8 mouse cellular contexts compared by ENCODE assay signal in genomic region chr14:14702399-14703345, GRCm38 (mm10). TPM values are rescaled to one million over a fixed set of nuclear protein-coding genes. Genes with fewer than 3 reads are reported as not detected.
DNase-seq lines count a peak whose midpoint lies in the region; ATAC-seq lines count a peak whose summit lies in the region.

No protein-coding gene starts in this region.

- H3K4me2 ChIP-seq in kidney, embryonic 15.5 days = peak overlapping the region; percentile 57

- WGBS in heart, embryonic 10.5 days = 1% methylated on average over 66 of the region's 85 CpGs
- under 1% methylated on average over 55 of the region's 85 CpGs for WGBS in kidney, embryonic 15.5 days

- peak overlapping the region; percentile 99 for H3K27ac ChIP-seq in heart, embryonic 10.5 days
- peak overlapping the region; percentile 96 for H3K27ac ChIP-seq in kidney, embryonic 15.5 days

- no peaks in the 10 kb centered on the region for H3K9me3 ChIP-seq in heart, embryonic 10.5 days
- no peaks in the 10 kb centered on the region for H3K9me3 ChIP-seq in kidney, embryonic 15.5 days (replicated peaks)

- H3K4me1 ChIP-seq in heart, embryonic 10.5 days = peaks cover 4% of the 10 kb centered on the region
- peaks cover 13% of the 10 kb centered on the region for H3K4me1 ChIP-seq in kidney, embryonic 15.5 days

- DNase-seq in B cell, adult 2 months = peak; percentile 87 to 88
- DNase-seq in brain, adult 2 months (ENCODE audit: low read depth, low spot score) = peak; percentile 99
- DNase-seq in heart, embryonic 10.5 days (ENCODE audit: low spot score) = peak; percentile 98
- peak; percentile 94 for DNase-seq in liver
- peak; percentile 88 to 92 for DNase-seq in spleen, postnatal 4 days (ENCODE audit: low spot score in 2 of 2)

- no peaks in the 10 kb centered on the region for H3K27me3 ChIP-seq in heart, embryonic 10.5 days (ENCODE audit: insufficient read depth, poor library complexity, severe bottlenecking)
- no peaks in the 10 kb centered on the region for H3K27me3 ChIP-seq in kidney, embryonic 15.5 days

- ATAC-seq in erythroblast, adult 5-6 weeks (replicated peaks; ENCODE audit: low FRiP score, poor library complexity, severe bottlenecking) = peak; percentile 98
- peak; percentile 97 for ATAC-seq in kidney, embryonic 15.5 days (replicated peaks; ENCODE audit: low FRiP score)
- ATAC-seq in monocyte, adult 5-6 weeks (replicated peaks; ENCODE audit: insufficient number of reproducible peaks, low FRiP score, low TSS enrichment, poor library complexity, severe bottlenecking) = peak; percentile 98

- no peaks in the 10 kb centered on the region for H3K36me3 ChIP-seq in heart, embryonic 10.5 days
- no peaks in the 10 kb centered on the region for H3K36me3 ChIP-seq in kidney, embryonic 15.5 days

- H3K9ac ChIP-seq in kidney, embryonic 15.5 days = peak overlapping the region; percentile 87

- peak overlapping the region; percentile 90 for H3K4me3 ChIP-seq in heart, embryonic 10.5 days
- H3K4me3 ChIP-seq in kidney, embryonic 15.5 days (replicated peaks) = peak overlapping the region; percentile 90

RNA-seq across cellular contexts. Expression of gene Slc4a7, which starts 0.6 kb away (rescaled TPM):
- total RNA-seq in erythroblast, adult 5-6 weeks (2015; ENCODE audit: low replicate concordance) = 6.1 and 6.7 TPM in 2 replicates
- total RNA-seq in erythroblast, adult 5-6 weeks (2017; ENCODE audit: low replicate concordance) = 6.8 and 7.7 TPM in 2 replicates
- 18.8 and 21.2 TPM in 2 replicates for polyA plus RNA-seq in heart, embryonic 10.5 days (2016; fragmentation: Nextera tagmentation; extraction: Ambion mirVana)
- 17.8 and 18.2 TPM in 2 replicates for polyA plus RNA-seq in kidney, embryonic 15.5 days (2015; fragmentation: Nextera tagmentation; extraction: Ambion mirVana)
- total RNA-seq in monocyte, adult 5-6 weeks (2017) = 64.2 to 74.6 TPM (median 71.8 TPM) in 3 replicates

Comparison
In these comparisons a context has a peak if more than half of its experiments do, and no peak if none do; other contexts are left out.
1. Peak in every context shown above with its lines: DNase-seq, ATAC-seq, H3K4me3 ChIP-seq and H3K27ac ChIP-seq.